Mouse (Mus musculus) E14TG2a.4 (cell line): ENCODE measurements around the gene Ubac2.

Source experiments
- H3K27me3 ChIP-seq: 2 replicates; pipeline ENCODE4 v1.6.1; 2014; ENCODE audit warnings: low read length, control low read depth; ENCODE audit not compliant: insufficient read depth
- H3K36me3 ChIP-seq: 2 replicates; pipeline ENCODE4 v1.6.1; 2014; ENCODE audit warnings: low read length, control low read depth; ENCODE audit not compliant: insufficient read depth
- H3K4me1 ChIP-seq: replicated peaks from 2 replicates; pipeline ENCODE4 v1.6.1; 2014; ENCODE audit warnings: low read depth, low read length, control low read depth
- H3K4me3 ChIP-seq: replicated peaks from 2 replicates; pipeline ENCODE4 v1.5.1; 2014; ENCODE audit warnings: mild to moderate bottlenecking, low read length
- H3K9me3 ChIP-seq: 2 replicates; pipeline ENCODE4 v1.6.1; 2014; ENCODE audit warnings: low read length, control low read depth
- CTCF ChIP-seq: conservative IDR thresholded peaks from 2 replicates; pipeline ENCODE4 v1.5.1; 2014; ENCODE audit warnings: low read length
- NANOG ChIP-seq: IDR thresholded peaks from 2 replicates; pipeline ENCODE4 v1.6.1; 2014; ENCODE audit warnings: borderline replicate concordance, low read length, mixed read lengths
- POU5F1 ChIP-seq: IDR thresholded peaks from 2 replicates; pipeline ENCODE4 v1.6.1; 2014; ENCODE audit warnings: low read length, borderline replicate concordance

The Ubac2 gene

GRCm38 (mm10) chr14:121878176-121878858 is at the start of gene Ubac2:
Gene Ubac2, plus strand, starts transcription at chr14:121878620.
- no peaks in the 10 kb centered on the region for H3K27me3 ChIP-seq
- peak within 1 kb of the TSS; percentile 99 for H3K4me3 ChIP-seq
- TF ChIP-seq POU5F1 (no peak), NANOG (no peak), CTCF (no peak)
- no peaks in the 10 kb centered on the region for H3K9me3 ChIP-seq
- peaks cover 44% of the 10 kb centered on the region for H3K4me1 ChIP-seq
- peaks cover 11% of the 10 kb centered on the region; the same call in 1 of the 2 replicates for H3K36me3 ChIP-seq

- no peak for TF ChIP-seq CTCF
- no peak for TF ChIP-seq NANOG
- Histone ChIP-seq H3K27me3 (peaks cover 7% of the 10 kb centered on the region), H3K4me3 (no peak overlapping the region), H3K4me1 (peaks cover 3% of the 10 kb centered on the region), H3K9me3 (peaks cover 20% of the 10 kb centered on the region), H3K36me3 (no peaks in the 10 kb centered on the region)
These were observed 48.5 kb upstream of the Ubac2 start for GRCm38 (mm10) chr14:121829816-121830442.

GRCm38 (mm10) chr14:121833001-121833520 is 45.4 kb upstream of the Ubac2 start:
- H3K36me3 ChIP-seq, result peaks cover 8% of the 10 kb centered on the region; the same call in 1 of the 2 replicates
- peaks cover 43% of the 10 kb centered on the region for H3K9me3 ChIP-seq
- H3K27me3 ChIP-seq, result no peaks in the 10 kb centered on the region
- H3K4me3 ChIP-seq, result no peak overlapping the region
- no peak for TF ChIP-seq NANOG
- no peak for TF ChIP-seq CTCF
- TF ChIP-seq POU5F1, result no peak
- H3K4me1 ChIP-seq, result no peaks in the 10 kb centered on the region; the same call in 1 of the 2 replicates

- peaks cover 8% of the 10 kb centered on the region; the same call in 1 of the 2 replicates for H3K36me3 ChIP-seq
- TF ChIP-seq CTCF (no peak), POU5F1 (no peak), NANOG (no peak)
- H3K27me3 ChIP-seq, result no peaks in the 10 kb centered on the region
- H3K4me3 ChIP-seq, result no peak overlapping the region
- H3K4me1 ChIP-seq, result no peaks in the 10 kb centered on the region; the same call in 1 of the 2 replicates
- peaks cover 57% of the 10 kb centered on the region for H3K9me3 ChIP-seq
These were observed 40.3 kb upstream of the Ubac2 start for GRCm38 (mm10) chr14:121838161-121838560.

- Histone ChIP-seq H3K4me3 (no peak overlapping the region), H3K27me3 (no peaks in the 10 kb centered on the region), H3K36me3 (peaks cover 8% of the 10 kb centered on the region; the same call in 1 of the 2 replicates), H3K9me3 (peaks cover 36% of the 10 kb centered on the region), H3K4me1 (peaks cover 9% of the 10 kb centered on the region)
- TF ChIP-seq NANOG, result no peak
- no peak for TF ChIP-seq CTCF
- no peak for TF ChIP-seq POU5F1
These were observed 38.2 kb upstream of the Ubac2 start for GRCm38 (mm10) chr14:121840217-121840616.

GRCm38 (mm10) chr14:121844486-121844885 is 33.9 kb upstream of the Ubac2 start:
- Histone ChIP-seq H3K4me3 (0 out of 2 replicates have a peak overlapping the region, but pooled peaks have one; percentile 13), H3K27me3 (no peaks in the 10 kb centered on the region), H3K4me1 (peaks cover 19% of the 10 kb centered on the region), H3K36me3 (no peaks in the 10 kb centered on the region), H3K9me3 (peaks cover 7% of the 10 kb centered on the region; the same call in 1 of the 2 replicates)
- no peak for TF ChIP-seq CTCF
- no peak for TF ChIP-seq POU5F1

- TF ChIP-seq NANOG, result no peak
- no peak for TF ChIP-seq POU5F1
- no peak for TF ChIP-seq CTCF
These were observed 27.2 kb upstream of the Ubac2 start for GRCm38 (mm10) chr14:121851231-121851630.

GRCm38 (mm10) chr14:121852531-121852930 is 25.9 kb upstream of the Ubac2 start:
- H3K36me3 ChIP-seq, result no peaks in the 10 kb centered on the region
- peaks cover 5% of the 10 kb centered on the region for H3K9me3 ChIP-seq
- TF ChIP-seq POU5F1 (no peak), CTCF (no peak), NANOG (no peak)
- H3K27me3 ChIP-seq, result no peaks in the 10 kb centered on the region
- H3K4me3 ChIP-seq, result no peak overlapping the region
- peaks cover 14% of the 10 kb centered on the region for H3K4me1 ChIP-seq

More at GRCm38 (mm10) chr14:121851231-121851630, 27.2 kb upstream of the Ubac2 start:
- Histone ChIP-seq H3K4me3 (no peak overlapping the region), H3K9me3 (peaks cover 5% of the 10 kb centered on the region), H3K4me1 (peaks cover 14% of the 10 kb centered on the region), H3K36me3 (no peaks in the 10 kb centered on the region), H3K27me3 (no peaks in the 10 kb centered on the region)
